Mouse (Mus musculus) megakaryocyte, embryonic 14.5 days (primary cell): ENCODE data around the gene Slc38a6.

ENCODE experiments used
- FLI1 ChIP-seq: IDR thresholded peaks from 2 replicates; pipeline ENCODE4 v1.6.1; 2012; ENCODE audit warnings: low read length, inconsistent platforms, mixed read lengths
- GATA1 ChIP-seq: IDR thresholded peaks from 3 replicates; pipeline ENCODE4 v1.6.1; 2012; ENCODE audit warnings: mixed read lengths, low read length, inconsistent platforms, borderline replicate concordance

GRCm38 (mm10) chr12:73328448-73329167 is 42.0 kb downstream of the Slc38a6 start:
- no peak for TF ChIP-seq FLI1
- TF ChIP-seq GATA1 = no peak
